Mouse (Mus musculus): ENCODE measurements around the gene Dcps. TPM values are rescaled to one million over a fixed set of nuclear protein-coding genes. Genes with fewer than 3 reads are reported as not detected.

The Dcps gene
- polyA plus RNA-seq, 1 experiment, result 30.2 TPM

- Histone ChIP-seq H3K4me1 (ENCODE audit: control insufficient read depth, insufficient read depth, low read length) (peaks cover 12% of the 10 kb centered on the region), H3K4me3 (replicated peaks; ENCODE audit: insufficient read depth, low read depth, low read length) (no peak overlapping the region), H3K27me3 (ENCODE audit: control insufficient read depth, insufficient read depth, low read length) (no peaks in the 10 kb centered on the region), H3K27ac (ENCODE audit: insufficient read depth, low read length) (no peak overlapping the region)
- WGBS, result 95% methylated on average over 2 of the region's 2 CpGs
- no peak for DNase-seq
- TF ChIP-seq POLR2A (IDR thresholded peaks at IDR 0.05; ENCODE audit: borderline replicate concordance, insufficient read depth, low read length), result no peak
- no peak for TF ChIP-seq CTCF (IDR thresholded peaks at IDR 0.05; ENCODE audit: borderline replicate concordance, insufficient read depth, low read depth, low read length)
Observed at GRCm38 (mm10) chr9:35142221-35142620, 33.6 kb downstream of the Dcps start.

- Histone ChIP-seq H3K27ac (ENCODE audit: insufficient read depth, low read length) (no peak overlapping the region), H3K4me1 (ENCODE audit: control insufficient read depth, insufficient read depth, low read length) (peaks cover 13% of the 10 kb centered on the region), H3K27me3 (ENCODE audit: control insufficient read depth, insufficient read depth, low read length) (no peaks in the 10 kb centered on the region), H3K4me3 (replicated peaks; ENCODE audit: insufficient read depth, low read depth, low read length) (no peak overlapping the region)
- no peak for TF ChIP-seq POLR2A (IDR thresholded peaks at IDR 0.05; ENCODE audit: borderline replicate concordance, insufficient read depth, low read length)
- no peak for TF ChIP-seq CTCF (IDR thresholded peaks at IDR 0.05; ENCODE audit: borderline replicate concordance, insufficient read depth, low read depth, low read length)
- DNase-seq, result no peak
- 63% methylated on average over 5 of the region's 5 CpGs for WGBS
Observed at GRCm38 (mm10) chr9:35139231-35139744, 36.6 kb downstream of the Dcps start.

- no peak for TF ChIP-seq CTCF (IDR thresholded peaks at IDR 0.05; ENCODE audit: borderline replicate concordance, insufficient read depth, low read depth, low read length)
- TF ChIP-seq POLR2A (IDR thresholded peaks at IDR 0.05; ENCODE audit: borderline replicate concordance, insufficient read depth, low read length), result no peak
- Histone ChIP-seq H3K4me3 (replicated peaks; ENCODE audit: insufficient read depth, low read depth, low read length) (no peak overlapping the region), H3K27ac (ENCODE audit: insufficient read depth, low read length) (no peak overlapping the region), H3K27me3 (ENCODE audit: control insufficient read depth, insufficient read depth, low read length) (no peaks in the 10 kb centered on the region), H3K4me1 (ENCODE audit: control insufficient read depth, insufficient read depth, low read length) (peaks cover 11% of the 10 kb centered on the region)
- DNase-seq, result no peak
- WGBS, result 91% methylated on average over 7 of the region's 7 CpGs
Observed at GRCm38 (mm10) chr9:35138029-35138428, 37.8 kb downstream of the Dcps start.

GRCm38 (mm10) chr9:35135575-35135974 lies 40.3 kb downstream of the Dcps start:
- WGBS, result 24% methylated on average over 6 of the region's 6 CpGs
- TF ChIP-seq POLR2A (IDR thresholded peaks at IDR 0.05; ENCODE audit: borderline replicate concordance, insufficient read depth, low read length) (no peak), CTCF (IDR thresholded peaks at IDR 0.05; ENCODE audit: borderline replicate concordance, insufficient read depth, low read depth, low read length) (no peak)
- H3K27ac ChIP-seq (ENCODE audit: insufficient read depth, low read length), result no peak overlapping the region

GRCm38 (mm10) chr9:35131637-35132397 lies 44.0 kb downstream of the Dcps start:
- H3K4me3 ChIP-seq (replicated peaks; ENCODE audit: insufficient read depth, low read depth, low read length), result no peak overlapping the region
- H3K27ac ChIP-seq (ENCODE audit: insufficient read depth, low read length), result no peak overlapping the region
- 53% methylated on average over 16 of the region's 16 CpGs for WGBS
- DNase-seq, result peak in 1 of 2 experiments; percentile 51
- H3K4me1 ChIP-seq (ENCODE audit: control insufficient read depth, insufficient read depth, low read length), result peaks cover 15% of the 10 kb centered on the region
- no peaks in the 10 kb centered on the region for H3K27me3 ChIP-seq (ENCODE audit: control insufficient read depth, insufficient read depth, low read length)
- TF ChIP-seq CTCF (IDR thresholded peaks at IDR 0.05; ENCODE audit: borderline replicate concordance, insufficient read depth, low read depth, low read length), result no peak
- TF ChIP-seq POLR2A (IDR thresholded peaks at IDR 0.05; ENCODE audit: borderline replicate concordance, insufficient read depth, low read length), result no peak

More at GRCm38 (mm10) chr9:35135575-35135974, 40.3 kb downstream of the Dcps start:
- H3K27me3 ChIP-seq (ENCODE audit: control insufficient read depth, insufficient read depth, low read length), result no peaks in the 10 kb centered on the region
- no peak overlapping the region for H3K4me3 ChIP-seq (replicated peaks; ENCODE audit: insufficient read depth, low read depth, low read length)
- peaks cover 17% of the 10 kb centered on the region for H3K4me1 ChIP-seq (ENCODE audit: control insufficient read depth, insufficient read depth, low read length)
- peak; percentile 51 to 57 for DNase-seq

- Histone ChIP-seq H3K4me1 (ENCODE audit: control insufficient read depth, insufficient read depth, low read length) (peaks cover 7% of the 10 kb centered on the region), H3K27ac (ENCODE audit: insufficient read depth, low read length) (no peak overlapping the region), H3K4me3 (replicated peaks; ENCODE audit: insufficient read depth, low read depth, low read length) (no peak overlapping the region), H3K27me3 (ENCODE audit: control insufficient read depth, insufficient read depth, low read length) (no peaks in the 10 kb centered on the region)
- DNase-seq, result no peak
- no peak for TF ChIP-seq CTCF (IDR thresholded peaks at IDR 0.05; ENCODE audit: borderline replicate concordance, insufficient read depth, low read depth, low read length)
- TF ChIP-seq POLR2A (IDR thresholded peaks at IDR 0.05; ENCODE audit: borderline replicate concordance, insufficient read depth, low read length), result no peak
- 89% methylated on average over 9 of the region's 9 CpGs for WGBS
Observed at GRCm38 (mm10) chr9:35128995-35129418, 46.9 kb downstream of the Dcps start.

GRCm38 (mm10) chr9:35128564-35128963 lies 47.3 kb downstream of the Dcps start:
- TF ChIP-seq CTCF (IDR thresholded peaks at IDR 0.05; ENCODE audit: borderline replicate concordance, insufficient read depth, low read depth, low read length), result no peak
- TF ChIP-seq POLR2A (IDR thresholded peaks at IDR 0.05; ENCODE audit: borderline replicate concordance, insufficient read depth, low read length), result no peak
- Histone ChIP-seq H3K4me1 (ENCODE audit: control insufficient read depth, insufficient read depth, low read length) (peaks cover 7% of the 10 kb centered on the region), H3K4me3 (replicated peaks; ENCODE audit: insufficient read depth, low read depth, low read length) (no peak overlapping the region), H3K27ac (ENCODE audit: insufficient read depth, low read length) (no peak overlapping the region), H3K27me3 (ENCODE audit: control insufficient read depth, insufficient read depth, low read length) (no peaks in the 10 kb centered on the region)
- DNase-seq, result no peak
- 93% methylated on average over 3 of the region's 3 CpGs for WGBS

- Histone ChIP-seq H3K4me3 (replicated peaks; ENCODE audit: insufficient read depth, low read depth, low read length) (no peak overlapping the region), H3K27me3 (ENCODE audit: control insufficient read depth, insufficient read depth, low read length) (no peaks in the 10 kb centered on the region), H3K4me1 (ENCODE audit: control insufficient read depth, insufficient read depth, low read length) (peaks cover 7% of the 10 kb centered on the region), H3K27ac (ENCODE audit: insufficient read depth, low read length) (no peak overlapping the region)
- TF ChIP-seq POLR2A (IDR thresholded peaks at IDR 0.05; ENCODE audit: borderline replicate concordance, insufficient read depth, low read length), result no peak
- no peak for TF ChIP-seq CTCF (IDR thresholded peaks at IDR 0.05; ENCODE audit: borderline replicate concordance, insufficient read depth, low read depth, low read length)
- DNase-seq, result no peak
- WGBS, result 98% methylated on average over 5 of the region's 5 CpGs
Observed at GRCm38 (mm10) chr9:35127561-35127960, 48.3 kb downstream of the Dcps start.
